Mouse (Mus musculus) layer of hippocampus, postnatal 36 days (tissue): ENCODE results near the gene Aimp2. TPM values are rescaled to one million over a fixed set of nuclear protein-coding genes. Genes with fewer than 3 reads are reported as not detected.

Experiments
- DNase-seq, 2 experiments: peaks; one replicate each; pipeline ENCODE4 v3.0.0; 2022
- total RNA-seq, 2 experiments: library from RNA; stranded (reverse); gene quantifications; 2 replicates each; pipeline ENCODE4 v1.2.3; 2021

Aimp2 gene
- total RNA-seq, 2 experiments from 2014 or later, result 29.2 to 34.9 TPM

- DNase-seq, result no peak
These were observed 11.9 kb downstream of the Aimp2 start, which contains the start of gene Ankrd61 for GRCm38 (mm10) chr5:143897635-143898330. Gene Ankrd61, minus strand, starts transcription at chr5:143897685.

- DNase-seq, result no peak
These were observed 16.3 kb downstream of the Aimp2 start for GRCm38 (mm10) chr5:143893396-143893795.

- DNase-seq, result no peak
These were observed 17.3 kb downstream of the Aimp2 start for GRCm38 (mm10) chr5:143892255-143892886.

- DNase-seq, result no peak
These were observed 18.9 kb downstream of the Aimp2 start for GRCm38 (mm10) chr5:143890741-143891140.

- no peak for DNase-seq
These were observed 24.4 kb downstream of the Aimp2 start for GRCm38 (mm10) chr5:143885274-143885673.

GRCm38 (mm10) chr5:143874571-143874970, 35.1 kb downstream of the Aimp2 start:
- DNase-seq, result no peak

- DNase-seq, result no peak
These were observed 38.0 kb downstream of the Aimp2 start for GRCm38 (mm10) chr5:143871547-143872169.

Other genes starting within 250 kb of the Aimp2 start
- 10 to 100 TPM; 20.4 to 21.4 TPM for gene Usp42, start 177.6 kb downstream of the Aimp2 start, total RNA-seq
- 10 to 100 TPM; 42.3 to 43.4 TPM for gene Eif2ak1, start 92.1 kb downstream of the Aimp2 start, total RNA-seq
- gene Ankrd61, start 12.2 kb downstream of the Aimp2 start, total RNA-seq, result not detected
- gene Pms2, start 117 bp upstream of the Aimp2 start, total RNA-seq, result 10 to 100 TPM; 13.9 to 16.3 TPM
- 1 to 10 TPM; 1.2 to 2.6 TPM for gene Gm42421, start 18.3 kb upstream of the Aimp2 start, total RNA-seq
- 1 to 10 TPM; 2.1 to 3.0 TPM for gene Rsph10b, start 23.2 kb upstream of the Aimp2 start, total RNA-seq
- 10 to 100 TPM; 32.4 to 36.9 TPM for gene Ccz1, start 105.0 kb upstream of the Aimp2 start, total RNA-seq
- not detected for gene Ocm, start 116.8 kb upstream of the Aimp2 start, total RNA-seq
- gene Lmtk2, start 190.6 kb upstream of the Aimp2 start, total RNA-seq, result 10 to 100 TPM; 94.2 to 99.2 TPM